Mouse (Mus musculus) A20 (cell line): Measurements from ENCODE around the gene Polh.

ENCODE experiments used
- DNase-seq: peaks from one replicate; pipeline ENCODE4 v3.0.0-alpha.2; 2011; ENCODE audit warnings: low read depth, low spot score

Polh gene

GRCm38 (mm10) chr17:46132058-46132718, 70.3 kb downstream of the Polh start:
- DNase-seq: peak; percentile 70

GRCm38 (mm10) chr17:46129741-46130498, 72.5 kb downstream of the Polh start:
- DNase-seq: no peak

GRCm38 (mm10) chr17:46127814-46128493, 74.5 kb downstream of the Polh start:
- DNase-seq: no peak

- no peak for DNase-seq
Observed at GRCm38 (mm10) chr17:46126608-46127007, 75.8 kb downstream of the Polh start.

- no peak for DNase-seq
Observed at GRCm38 (mm10) chr17:46123953-46124700, 78.3 kb downstream of the Polh start.

- no peak for DNase-seq
Observed at GRCm38 (mm10) chr17:46123285-46123684, 79.2 kb downstream of the Polh start.

GRCm38 (mm10) chr17:46122791-46123190, 79.7 kb downstream of the Polh start:
- no peak for DNase-seq
